Mouse (Mus musculus) ES-CJ7 (cell line): Measurements from ENCODE around the gene Ptprn2.

Source experiments
- DNase-seq: peaks from one replicate; pipeline ENCODE4 v3.0.0; 2011; ENCODE audit warnings: low read depth, low spot score

Ptprn2 gene

DNA sequence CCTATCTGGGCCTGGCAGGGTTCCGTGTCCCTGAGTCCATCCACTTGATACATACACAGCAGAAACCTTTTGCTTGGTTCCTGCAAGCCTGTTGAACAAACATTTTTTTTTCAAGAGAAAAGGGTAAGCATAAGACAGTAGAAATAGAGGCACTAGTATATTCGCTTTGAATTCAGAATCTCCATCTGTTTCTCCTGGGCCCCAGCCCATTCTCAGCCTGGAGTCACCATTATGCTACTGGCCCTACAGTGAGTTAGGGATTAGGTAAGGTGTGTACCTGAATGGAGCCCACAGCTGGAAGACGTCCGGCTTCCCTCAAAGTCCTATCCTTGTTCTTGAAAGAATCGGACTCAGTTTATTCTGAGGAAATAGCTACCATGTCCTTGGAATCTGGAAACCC lies 104.6 kb downstream of the Ptprn2 start:
- no peak for DNase-seq

DNA sequence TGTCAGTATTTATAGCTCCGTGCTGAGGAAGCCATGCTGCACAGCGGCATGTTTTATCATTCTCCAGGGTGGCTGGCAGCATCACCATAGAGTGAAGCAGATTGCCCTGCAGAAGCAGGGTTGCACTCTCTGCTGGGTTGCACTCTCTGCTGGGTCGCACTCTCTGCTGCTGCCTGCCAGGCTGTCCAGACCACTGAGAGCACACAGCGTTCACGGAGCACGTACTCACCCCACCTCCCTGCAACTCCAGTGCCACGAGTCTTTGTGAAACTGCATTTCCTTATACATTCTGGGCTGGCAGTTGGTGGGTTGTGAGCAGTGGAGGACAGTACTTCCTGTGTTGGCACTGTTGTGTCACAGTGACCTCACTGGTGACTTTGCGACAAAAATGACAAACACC lies 108.9 kb downstream of the Ptprn2 start:
- no peak for DNase-seq

DNA sequence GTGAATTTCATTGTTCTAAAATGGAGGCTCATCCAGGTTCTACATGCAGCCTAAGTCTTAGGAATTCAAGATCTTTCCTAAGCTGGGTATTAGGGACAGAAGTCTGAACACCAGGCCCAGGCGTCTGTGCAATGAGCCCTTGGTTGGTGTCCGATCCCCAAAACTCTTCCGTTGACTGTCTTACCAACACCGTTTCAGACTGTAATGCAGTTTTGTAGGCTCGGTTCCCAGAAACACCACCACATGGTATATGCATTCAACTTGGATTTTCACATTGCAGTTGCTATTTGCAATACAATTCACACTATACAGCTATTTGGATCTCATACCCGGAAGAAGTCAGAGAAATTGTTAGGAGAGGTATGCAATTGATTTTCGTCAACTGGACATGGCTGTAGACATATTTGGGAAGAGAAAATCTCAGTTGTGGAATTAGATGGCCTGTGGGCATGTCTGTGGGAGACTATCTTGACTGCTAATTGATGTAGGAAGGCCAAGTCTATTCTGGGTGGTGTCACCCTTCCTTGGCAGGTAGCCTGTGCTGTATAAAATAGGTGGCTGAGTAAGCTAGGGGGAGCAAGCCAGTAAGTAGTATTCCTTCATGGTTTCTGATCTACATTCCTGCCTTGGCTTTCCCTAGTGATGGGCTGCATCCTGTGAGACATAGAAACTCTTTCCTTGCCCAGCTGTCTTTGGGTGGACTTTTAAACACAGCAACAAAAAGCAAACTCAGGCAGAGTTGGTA lies 109.5 kb downstream of the Ptprn2 start:
- no peak for DNase-seq

DNA sequence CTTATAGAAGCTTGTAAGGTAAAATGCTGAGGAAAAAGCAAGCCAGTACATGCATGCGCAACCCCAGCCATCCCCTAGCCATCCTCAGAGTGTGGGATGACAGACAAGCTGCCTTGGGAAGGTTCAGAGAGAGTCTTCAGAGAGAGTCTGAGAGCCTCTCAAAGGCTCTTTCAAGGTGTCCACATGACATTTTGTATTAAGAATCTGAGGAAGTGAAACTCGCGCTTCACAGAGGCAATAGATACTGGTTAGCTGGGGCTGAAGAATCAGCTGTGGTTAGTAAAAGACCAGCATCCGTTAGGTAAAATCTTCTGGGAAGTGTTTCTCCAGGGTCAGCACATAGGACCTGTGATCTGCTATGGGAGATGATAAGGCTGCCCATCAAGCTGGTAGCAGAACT lies 110.2 kb downstream of the Ptprn2 start:
- no peak for DNase-seq

DNA sequence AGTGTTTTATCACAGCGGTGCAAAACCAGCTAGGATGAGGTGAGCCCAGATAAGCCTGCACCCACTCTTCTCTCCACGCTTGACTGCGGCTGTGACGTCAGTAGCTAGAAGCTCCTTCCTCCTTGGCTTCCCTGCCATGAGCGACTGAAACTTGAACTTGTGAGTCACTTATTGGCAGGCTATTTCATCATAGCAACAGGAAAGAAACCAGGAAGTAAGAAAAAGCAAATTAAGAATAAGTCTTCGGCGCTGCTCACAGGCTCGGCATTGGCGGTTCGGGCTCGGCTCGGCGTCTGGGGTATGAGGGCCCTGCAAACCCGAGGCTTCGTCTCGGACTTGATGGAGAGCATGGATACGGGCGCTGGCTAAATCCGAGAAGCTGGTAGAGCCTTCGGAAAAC lies 111.5 kb downstream of the Ptprn2 start:
- DNase-seq = no peak

DNA sequence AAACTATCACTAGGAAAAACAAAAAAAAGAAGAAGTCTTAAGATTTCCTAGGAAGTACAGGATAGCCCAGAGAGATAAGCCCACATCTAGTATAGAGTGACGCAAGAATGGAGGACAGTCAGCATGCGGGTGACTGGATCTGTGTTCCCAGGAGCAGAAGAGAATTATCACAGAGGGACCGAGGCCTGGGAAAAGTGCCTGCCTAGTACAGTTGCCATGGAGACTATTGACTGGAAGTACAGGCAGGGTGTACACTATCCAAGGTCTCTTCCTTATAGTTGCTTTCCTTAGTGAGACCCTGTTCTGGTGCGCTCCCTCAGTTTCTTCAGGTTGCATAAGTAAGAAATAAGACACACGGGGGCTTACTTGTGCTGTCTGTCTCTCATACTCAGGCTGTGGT lies 112.2 kb downstream of the Ptprn2 start:
- DNase-seq = no peak

DNA sequence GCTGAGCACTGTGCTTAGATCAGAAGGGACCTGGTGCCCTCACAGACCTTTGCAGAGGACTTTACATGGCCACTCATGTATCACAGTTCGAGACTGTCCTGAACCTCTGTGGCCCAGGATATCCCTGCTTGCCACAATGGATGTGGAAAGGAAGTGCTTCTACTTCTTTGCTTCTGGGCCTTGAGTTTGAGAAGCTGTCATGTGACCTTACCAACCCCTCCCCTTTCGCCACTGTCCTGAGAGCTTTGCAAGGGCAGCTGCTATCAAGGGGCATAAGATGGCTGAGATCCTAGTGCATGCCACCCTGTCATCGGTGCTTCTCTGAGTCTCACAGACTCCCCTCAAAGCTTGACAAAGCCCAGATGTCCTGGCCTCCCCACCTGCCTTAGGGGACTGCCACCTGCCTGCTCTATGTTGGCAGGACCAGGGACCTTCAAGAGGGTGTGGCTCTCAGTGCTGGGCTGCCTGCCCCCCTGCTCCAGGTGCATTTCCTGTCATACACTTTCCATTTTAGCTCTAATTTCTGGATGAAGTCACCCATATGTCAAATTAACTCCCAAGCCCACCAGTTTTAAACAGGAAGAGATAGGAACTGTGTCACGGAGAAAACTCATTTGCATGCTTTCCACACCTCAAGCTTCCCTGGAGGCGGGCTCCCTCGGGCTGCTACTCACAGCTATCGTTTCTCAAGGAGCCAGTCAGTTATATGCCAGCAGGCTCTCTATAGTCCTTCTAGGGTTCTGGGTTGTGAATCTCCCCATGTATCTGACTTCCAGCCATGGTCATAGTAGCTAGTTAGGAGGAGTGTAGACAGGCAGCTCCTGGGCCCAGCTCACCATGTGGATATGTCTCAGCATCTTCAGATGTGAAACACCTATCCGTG lies 112.8 kb downstream of the Ptprn2 start:
- no peak for DNase-seq

DNA sequence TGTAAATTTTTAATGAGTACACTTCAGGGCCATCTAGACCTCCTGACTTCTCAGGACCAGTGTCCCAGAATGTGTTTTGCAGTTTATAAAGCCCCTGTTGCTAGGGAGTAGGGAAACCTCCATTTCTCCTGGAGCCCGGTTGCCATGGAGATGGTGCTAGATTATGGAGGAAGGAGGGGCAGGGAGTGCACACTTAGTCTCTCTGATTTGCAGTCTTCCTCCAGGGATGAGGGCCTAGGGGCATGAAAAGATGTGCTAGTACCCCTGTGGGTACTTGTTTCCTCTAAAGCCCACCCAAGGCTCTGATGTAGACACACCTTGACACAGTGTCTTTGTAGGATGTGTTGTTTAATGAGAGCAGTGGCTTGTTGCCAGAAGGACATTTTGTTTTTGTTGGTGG lies 114.0 kb downstream of the Ptprn2 start:
- DNase-seq = no peak

DNA sequence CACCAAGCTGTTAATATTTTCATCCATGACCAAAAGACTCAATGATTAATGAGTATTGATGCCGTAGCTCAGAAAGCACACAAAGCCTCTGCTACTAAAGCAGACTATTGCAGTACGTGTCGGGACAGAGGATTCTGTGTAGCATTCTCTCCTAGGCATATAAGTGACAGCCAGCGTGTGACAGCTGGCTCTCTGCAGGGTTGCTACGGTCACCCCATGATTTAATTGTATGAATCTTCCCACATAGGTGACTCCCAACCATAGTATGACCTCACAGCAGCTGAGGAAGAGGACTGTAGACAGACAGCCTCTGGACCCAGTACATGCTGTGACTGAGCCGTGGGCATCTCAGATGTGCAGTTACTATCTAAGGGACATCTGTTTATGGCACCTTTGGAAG lies 114.5 kb downstream of the Ptprn2 start:
- DNase-seq = no peak

DNA sequence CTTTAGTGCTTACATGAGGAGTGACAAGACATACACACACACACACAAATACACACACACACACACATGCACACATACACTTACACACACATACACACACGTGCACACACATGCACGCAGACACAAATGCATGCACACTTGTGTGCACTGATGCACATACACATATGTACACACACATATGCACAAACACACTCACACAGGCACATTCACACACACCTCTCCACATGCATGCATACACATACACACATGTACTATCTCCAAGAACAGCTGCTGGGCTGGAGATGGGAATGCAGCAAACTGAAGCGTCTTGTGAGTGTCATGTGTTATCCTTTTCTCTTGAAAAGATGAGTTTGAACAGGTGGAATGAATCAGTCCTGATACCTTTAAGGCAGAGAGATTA lies 115.9 kb downstream of the Ptprn2 start:
- no peak for DNase-seq

DNA sequence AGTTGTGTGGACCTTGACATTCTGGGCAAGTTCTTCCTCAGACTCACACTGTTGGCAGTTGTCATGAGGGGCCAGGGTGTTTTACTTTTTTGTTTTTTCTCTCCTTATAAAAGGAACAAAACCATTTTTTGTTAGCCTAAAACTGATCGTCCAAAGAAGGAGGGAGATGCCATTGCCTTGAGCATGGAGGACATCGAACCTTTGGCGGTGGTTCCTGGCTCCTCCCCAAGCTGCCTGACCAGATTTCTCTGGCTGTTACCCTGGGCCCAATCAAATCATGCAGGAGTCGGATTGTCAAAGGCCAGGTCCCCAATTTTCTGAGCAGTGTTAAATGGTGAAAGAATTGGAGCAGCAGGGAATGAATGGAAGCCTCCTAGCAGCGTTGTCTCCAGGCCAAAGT lies 116.4 kb downstream of the Ptprn2 start:
- no peak for DNase-seq

DNA sequence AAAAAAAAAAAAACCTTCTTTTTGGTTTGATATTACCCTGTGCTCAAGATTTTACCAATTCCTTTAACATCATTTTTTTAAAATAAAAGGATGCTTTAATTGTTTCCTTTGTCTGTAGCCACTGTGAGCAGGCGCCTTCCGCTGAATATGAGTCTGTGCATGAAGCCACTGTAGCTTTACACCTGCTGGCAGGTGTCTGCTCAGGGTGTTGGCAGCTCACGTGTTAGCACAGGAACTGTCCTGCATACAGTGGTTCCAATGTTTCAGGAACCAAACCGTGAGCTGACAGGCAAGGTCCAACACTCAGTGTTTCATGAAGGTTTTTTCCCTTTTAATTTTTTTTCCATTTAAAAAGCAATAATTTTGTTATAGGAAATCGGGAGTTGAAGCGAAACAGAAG lies 123.1 kb downstream of the Ptprn2 start:
- no peak for DNase-seq

DNA sequence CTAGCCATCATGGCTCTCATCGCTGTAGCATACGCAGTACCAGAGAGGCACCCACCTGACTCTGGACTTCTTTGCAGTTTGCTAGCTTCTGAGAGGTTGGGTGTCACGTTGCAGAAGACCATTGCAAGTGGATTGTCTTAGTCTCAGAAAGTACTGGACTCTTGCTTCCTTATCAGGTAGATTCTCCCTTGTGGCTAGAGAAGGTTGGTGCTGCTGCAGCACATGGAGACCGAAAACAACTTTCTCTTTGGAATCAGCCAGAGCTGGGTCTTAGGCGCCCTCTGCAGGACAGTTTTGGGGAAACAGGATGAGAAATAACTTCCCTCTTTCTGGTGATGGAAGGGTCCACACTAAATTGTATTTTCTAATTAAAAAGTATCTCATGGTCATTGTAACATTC lies 134.3 kb downstream of the Ptprn2 start:
- peak; percentile 36 for DNase-seq

DNA sequence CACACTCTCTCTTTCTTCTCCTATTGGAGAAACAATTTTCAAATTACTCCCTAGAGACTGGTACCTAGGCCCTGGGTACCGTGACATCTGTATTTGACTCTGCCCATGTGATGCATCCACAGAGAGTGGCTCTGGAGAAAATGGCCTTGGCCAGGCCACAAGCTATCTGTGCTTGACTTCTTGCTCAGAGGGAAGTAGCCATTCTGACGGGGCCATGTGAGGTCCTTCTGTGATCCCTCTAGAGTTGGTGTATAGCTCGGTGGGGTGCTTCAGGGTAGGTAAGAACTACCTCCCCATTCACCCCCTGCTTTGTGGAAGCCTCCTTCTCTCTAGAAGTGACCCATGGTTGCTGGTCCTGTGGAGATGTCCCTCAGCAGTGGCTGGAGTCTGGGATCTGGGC lies 134.8 kb downstream of the Ptprn2 start:
- DNase-seq = no peak

DNA sequence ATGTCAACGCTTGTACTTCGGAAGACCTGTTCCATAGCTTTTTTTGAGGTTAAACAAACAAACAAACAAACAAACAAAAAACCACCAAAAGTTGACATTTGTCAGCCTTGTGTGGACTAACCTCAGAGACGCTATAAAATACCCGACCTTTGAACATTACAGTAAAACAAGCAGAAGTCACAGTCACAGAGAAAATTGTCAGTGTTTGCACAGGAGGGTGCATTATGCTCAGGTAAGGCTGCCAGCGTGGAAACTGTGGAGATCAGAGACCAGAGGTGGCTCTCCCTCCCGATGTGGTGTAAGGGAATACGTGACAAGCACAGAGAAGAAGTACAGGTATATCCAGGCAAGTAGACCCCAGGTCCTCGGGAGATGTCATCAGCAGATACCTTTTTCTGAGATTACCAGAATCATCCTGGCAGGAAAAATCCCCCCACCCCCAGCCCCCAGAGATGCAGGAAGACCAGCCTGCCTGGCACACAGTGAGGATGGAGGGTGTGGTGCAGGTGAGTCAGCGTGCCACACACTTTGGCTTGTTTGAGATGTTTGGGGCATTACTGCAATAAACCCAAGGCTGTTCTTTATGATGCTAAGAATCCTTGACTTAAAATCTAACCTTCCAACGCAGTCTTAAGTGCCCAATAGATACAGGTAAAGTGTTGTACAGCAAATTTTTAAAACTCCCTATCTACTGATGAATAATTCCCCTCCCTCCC lies 136.0 kb downstream of the Ptprn2 start:
- no peak for DNase-seq

DNA sequence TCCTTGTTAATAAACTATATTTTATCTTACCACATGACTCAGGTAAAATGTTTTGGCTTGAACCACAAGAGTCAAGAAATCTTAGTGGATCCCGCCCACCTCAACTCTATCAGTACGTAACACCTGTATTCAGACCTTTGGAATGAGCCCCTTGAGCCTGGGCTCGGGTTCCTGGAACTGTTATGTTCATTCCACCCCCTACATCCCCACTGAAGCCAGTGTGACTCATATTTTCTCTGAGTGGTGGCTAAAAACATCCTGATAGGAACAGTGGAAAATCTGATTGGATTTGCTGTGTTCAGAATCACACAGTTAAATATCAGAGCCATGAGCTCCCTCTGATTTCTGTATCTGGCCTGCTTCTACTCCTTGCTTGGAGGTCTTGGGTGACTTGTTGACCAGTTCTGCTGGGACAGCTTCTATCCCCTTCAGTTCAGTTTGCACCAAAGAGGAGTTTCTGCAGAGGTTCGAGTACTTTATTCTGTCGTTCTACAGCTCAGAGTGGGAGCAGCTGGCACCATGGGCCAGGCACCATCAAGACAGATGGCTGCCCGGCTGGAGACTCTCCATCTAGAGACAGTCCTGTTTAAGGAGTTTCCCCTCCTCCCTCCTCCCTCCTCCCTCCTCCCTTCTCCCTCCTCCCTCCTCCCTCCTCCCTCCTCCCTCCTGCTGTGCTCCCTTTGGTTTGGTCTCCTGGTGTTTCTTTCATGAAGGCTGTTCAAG lies 137.3 kb downstream of the Ptprn2 start:
- DNase-seq = no peak

DNA sequence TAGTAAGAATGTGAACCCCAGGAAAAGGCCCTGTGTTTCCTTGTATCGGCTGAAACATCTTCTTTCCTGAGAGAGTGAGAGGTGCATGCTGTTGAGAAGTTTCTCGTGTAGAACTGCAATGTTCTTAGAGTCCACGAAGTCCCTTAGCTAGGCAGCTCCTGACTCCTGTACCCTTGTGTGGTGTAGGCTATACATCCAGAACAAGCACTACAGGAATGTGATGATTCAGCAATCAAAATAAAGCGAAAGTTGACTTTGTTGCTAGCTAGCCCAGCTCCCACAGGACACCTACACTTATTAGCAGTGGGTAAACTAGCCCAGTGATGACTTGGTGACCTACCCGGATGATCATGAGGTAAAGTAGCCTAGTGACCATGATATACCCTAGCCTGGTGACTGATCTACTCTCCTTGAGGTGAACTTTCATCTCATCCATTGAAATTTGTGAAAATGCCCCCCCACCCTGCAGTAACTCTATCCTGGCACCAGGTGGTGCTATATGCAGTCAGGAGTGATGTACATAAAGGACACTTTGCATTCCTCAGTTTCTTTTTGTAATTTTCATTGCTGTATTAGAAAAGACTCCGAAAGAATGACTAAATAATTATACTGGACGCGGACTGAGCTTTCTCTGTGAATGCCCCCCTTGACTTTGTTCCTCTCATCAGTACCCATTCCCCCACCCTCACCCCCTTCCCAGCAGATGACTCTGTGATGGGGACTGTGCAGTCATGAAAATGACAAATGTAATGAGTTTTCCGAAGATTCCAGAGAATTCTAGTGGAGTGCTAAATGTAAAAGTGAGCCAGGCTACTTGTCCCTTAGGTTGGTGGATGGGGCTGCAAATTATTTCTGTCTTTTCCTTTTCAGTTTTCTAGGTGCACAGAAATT lies 140.1 kb downstream of the Ptprn2 start:
- peak; percentile 55 for DNase-seq

DNA sequence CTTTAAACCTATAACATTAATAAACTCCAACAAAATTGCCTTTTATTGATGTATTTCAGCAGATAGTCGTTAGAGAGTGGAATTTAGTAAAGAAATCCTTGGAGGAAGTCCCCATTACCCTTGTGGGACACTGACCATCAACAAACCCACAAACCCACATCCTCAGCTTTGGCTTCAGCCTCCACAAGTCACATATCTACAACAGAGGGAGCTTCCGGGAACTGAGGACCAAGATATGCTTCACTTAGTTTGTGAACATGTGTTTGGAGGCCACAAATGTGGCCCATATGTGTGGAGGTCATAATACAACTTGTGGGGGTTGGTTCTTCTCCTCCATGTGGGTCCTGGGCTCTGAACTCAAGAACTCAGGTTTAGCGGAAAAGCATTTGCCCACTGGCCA lies 143.5 kb downstream of the Ptprn2 start:
- no peak for DNase-seq

DNA sequence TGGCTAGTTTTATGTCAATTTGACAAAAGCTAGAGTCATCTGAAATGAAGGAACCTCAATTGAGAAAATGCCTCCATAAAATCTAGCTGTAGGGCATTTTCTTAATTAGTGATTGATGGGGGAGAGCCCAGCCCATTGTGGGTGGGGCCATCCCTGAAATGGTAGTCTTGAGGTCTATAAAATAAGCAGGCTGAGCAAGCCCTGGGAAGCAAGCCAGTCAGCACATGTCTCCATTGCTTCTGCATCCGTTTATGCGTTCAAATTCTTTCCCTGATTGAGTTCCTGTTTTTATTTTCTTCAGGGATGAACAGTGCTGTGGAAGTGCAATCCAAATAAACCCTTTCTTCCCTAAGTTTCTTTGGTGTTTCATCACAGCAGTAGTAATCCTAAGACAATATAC lies 152.0 kb downstream of the Ptprn2 start:
- DNase-seq = no peak

DNA sequence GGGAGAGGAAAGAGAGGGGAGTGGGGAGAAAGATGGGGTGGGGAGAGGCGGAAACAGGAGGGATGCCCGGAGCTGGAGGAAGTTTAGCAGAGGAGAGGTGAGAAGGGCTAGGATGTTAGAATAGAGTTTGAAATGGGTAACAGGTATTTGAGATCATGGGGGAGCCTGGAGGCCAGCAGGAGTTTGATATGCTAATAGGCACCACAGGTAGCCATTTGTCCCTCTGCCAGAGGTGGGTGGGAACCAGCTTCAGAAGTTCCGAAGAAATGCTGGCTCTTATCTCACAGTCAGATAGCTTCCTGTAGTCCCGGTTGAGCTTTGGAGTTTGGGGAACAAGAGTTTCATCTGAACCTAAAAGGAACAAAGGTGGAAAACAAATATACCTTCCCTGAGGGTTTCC lies 155.4 kb downstream of the Ptprn2 start:
- peak; percentile 77 for DNase-seq
